Mouse (Mus musculus): ENCODE data around the gene Agfg1.
"Not testable (repeated sequence)": the region's sequence is repeated elsewhere in the genome, so short reads cannot be mapped to it uniquely, and the experiment has no call there.

The Agfg1 gene

DNA sequence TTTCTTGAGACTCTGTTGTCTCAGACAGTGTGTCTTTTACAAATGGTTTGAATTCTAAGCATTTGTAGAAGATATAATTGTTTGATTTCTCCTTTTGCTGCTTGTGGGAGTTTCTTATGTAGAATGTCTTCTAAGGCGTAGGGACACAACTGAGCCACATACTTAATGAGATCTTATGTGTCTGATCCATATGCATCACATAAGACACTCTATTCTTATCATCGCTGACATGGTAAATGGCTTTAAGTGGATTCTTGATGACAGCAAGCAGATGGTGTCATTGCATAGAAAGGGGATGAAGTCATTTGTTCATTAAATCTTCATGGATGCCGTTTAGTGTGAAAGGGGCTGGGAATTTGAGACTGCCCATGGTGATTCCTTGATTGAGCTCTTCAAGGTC is 66.6 kb downstream of the Agfg1 start:
- no peak for DNase-seq (ENCODE audit: low spot score in 2 of 2)

DNA sequence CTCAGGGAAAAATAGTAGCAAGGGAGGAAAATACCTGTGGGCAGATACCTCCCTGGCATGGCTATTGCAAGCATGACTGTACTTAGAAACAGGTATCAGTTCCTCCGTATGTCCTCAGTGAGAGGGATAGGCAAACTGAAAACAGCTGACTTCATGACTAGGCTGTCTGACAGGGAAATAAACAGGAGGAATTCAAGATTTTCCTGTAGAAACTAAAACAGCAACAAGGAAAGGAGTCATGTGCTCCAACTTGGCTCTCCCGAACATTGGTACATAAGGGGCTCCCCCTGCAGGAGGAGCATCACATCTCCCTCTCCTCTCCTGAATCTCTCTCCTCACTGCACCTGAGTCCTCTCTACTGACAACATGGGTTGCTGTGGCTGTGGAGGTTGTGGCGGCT is 73.7 kb downstream of the Agfg1 start, which contains the start of gene A030005L19Rik:
TSS of gene A030005L19Rik (plus strand) at position 301 of the 400 bp plus-strand sequence.
- no peak for DNase-seq (ENCODE audit: low spot score in 2 of 2)

DNA sequence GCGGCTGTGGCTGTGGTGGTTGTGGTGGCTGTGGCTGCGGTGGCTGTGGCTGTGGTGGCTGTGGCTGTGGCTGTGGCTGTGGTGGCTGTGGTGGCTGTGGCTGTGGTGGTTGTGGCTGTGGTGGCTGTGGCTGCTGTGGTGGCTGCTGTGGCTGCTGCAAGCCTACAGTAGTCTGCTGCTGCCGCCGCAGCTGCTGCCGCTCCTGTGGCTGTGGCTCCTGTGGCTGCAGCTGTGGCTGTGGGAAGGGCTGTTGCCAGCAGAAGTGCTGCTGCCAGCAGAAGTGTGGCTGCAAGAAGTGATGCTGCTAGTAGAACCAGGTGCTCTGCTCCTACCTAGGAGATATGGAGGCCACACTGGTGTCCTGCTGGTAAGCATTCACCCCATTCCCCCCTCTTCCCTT is 74.2 kb downstream of the Agfg1 start:
- not testable (repeated sequence) for DNase-seq (ENCODE audit: low spot score in 2 of 2)

DNA sequence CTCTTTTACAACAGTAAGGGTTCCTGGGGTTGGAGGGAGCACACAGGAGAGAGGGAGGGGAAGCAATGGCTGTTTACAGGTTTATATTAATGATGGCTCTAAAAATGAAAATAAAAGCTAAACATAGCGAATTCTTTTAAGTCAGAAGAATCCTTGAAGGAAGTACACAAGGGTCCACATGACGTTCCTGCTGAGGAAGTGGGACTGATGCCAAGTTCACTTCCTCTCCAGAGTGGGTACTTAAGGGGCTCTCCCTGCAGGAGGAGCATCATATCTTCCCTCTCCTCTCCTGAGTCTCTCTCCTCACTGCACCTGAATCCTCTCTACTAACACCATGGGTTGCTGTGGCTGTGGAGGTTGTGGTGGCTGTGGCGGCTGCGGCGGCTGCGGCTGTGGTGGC is 85.4 kb downstream of the Agfg1 start, which contains the start of gene A030014E15Rik:
TSS of gene A030014E15Rik (plus strand) at position 268 of the 400 bp plus-strand sequence.
- no peak for DNase-seq (ENCODE audit: low spot score in 2 of 2)

DNA sequence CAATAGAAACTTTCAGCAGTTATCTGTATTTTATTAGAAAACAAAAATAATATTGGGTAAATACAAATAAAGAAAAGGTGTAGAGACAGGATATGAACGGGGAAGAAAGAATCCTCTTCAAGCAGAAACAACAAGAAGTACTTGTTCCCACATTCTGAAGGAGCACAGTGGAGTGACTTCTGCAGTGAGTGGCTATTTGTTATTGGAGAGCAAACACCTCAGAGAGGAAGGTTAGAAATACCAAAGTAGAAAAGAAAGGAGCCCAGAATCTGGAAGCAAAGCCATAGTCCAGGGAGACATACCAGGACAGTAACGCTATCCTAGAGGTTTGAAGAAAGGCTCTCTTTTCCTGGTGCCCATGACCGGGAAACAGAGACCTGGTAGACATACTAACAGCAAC is 91.3 kb downstream of the Agfg1 start:
- not testable (repeated sequence) for DNase-seq (ENCODE audit: low spot score in 2 of 2)

DNA sequence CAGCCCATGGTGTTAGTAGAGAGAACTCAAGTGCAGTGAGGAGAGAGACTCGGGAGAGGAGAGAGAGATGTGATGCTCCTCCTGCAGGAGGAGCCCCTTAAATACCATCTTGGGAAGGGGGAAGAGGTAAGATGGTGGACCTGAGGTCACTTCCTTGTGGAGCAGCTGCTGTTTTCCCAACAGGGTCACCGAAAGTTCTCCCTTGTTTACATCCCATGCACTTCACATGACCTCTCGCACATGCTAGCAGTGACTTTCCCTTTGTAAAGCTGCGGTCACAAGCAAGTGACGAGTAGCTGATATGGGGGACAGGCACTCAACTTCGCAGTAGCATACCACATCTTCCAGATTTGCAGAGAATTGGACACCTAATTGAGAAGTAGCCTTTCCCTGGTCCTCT is 92.0 kb downstream of the Agfg1 start, which contains the start of gene Gm6217:
TSS of gene Gm6217 (minus strand) at position 74 of the 400 bp plus-strand sequence.
- DNase-seq (ENCODE audit: low spot score in 2 of 2): not testable (repeated sequence)

DNA sequence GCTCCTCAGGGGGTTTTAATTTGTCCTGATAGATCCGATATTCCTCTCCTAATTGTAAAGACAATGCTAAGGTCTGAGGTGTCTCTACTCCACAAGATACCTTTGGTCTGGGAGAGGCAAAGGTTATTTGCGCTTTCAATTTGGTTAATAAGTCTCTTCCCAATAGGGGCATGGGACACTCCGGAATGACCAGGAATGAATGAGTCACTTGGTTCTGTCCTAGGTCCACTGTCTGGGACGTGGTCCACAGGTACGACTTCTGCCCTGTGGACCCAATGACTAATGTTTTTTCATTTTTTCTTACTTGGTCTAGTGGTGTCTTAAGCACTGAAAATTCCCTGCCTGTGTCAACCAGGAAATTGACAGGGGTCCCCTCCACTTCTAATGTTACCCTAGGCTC is 99.4 kb downstream of the Agfg1 start:
- no peak for DNase-seq (ENCODE audit: low spot score in 2 of 2)

DNA sequence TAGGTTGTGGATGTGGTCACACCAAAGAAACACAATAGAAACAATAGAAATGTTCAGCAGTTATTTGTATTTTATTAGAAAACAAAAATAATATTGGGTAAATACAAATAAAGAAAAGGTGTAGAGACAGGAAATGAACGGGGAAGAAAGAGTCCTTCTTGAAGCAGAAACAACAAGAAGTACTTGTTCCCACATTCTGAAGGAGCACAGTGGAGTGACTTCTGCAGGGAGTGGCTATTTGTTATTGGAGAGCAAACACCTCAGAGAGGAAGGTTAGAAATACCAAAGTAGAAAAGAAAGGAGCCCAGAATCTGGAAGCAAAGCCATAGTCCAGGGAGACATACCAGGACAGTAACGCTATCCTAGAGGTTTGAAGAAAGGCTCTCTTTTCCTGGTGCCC is 103.2 kb downstream of the Agfg1 start:
- DNase-seq (ENCODE audit: low spot score in 2 of 2): not testable (repeated sequence)

DNA sequence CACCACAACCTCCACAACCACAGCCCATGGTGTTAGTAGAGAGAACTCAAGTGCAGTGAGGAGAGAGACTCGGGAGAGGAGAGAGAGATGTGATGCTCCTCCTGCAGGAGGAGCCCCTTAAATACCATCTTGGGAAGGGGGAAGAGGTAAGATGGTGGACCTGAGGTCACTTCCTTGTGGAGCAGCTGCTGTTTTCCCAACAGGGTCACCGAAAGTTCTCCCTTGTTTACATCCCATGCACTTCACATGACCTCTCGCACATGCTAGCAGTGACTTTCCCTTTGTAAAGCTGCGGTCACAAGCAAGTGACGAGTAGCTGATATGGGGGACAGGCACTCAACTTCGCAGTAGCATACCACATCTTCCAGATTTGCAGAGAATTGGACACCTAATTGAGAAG is 104.0 kb downstream of the Agfg1 start, which contains the start of gene A030003K21Rik:
TSS of gene A030003K21Rik (minus strand) at position 94 of the 400 bp plus-strand sequence.
- not testable (repeated sequence) for DNase-seq (ENCODE audit: low spot score in 2 of 2)

DNA sequence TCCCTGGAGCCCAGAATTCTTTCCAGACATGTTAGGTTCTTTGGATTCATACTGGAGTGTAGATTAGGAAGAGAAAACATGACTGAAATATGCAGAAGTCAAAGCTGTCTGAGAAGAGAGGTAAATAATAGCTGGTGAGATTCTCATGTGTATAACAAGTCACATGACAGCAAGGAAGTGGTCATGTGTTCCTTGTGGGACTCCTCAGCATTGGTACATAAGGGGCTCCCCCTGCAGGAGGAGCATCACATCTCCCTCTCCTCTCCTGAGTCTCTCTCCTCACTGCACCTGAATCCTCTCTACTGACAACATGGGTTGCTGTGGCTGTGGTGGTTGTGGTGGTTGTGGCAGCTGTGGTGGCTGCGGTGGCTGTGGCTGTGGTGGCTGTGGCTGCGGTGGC is 106.7 kb downstream of the Agfg1 start:
- not testable (repeated sequence) for DNase-seq (ENCODE audit: low spot score in 2 of 2)

DNA sequence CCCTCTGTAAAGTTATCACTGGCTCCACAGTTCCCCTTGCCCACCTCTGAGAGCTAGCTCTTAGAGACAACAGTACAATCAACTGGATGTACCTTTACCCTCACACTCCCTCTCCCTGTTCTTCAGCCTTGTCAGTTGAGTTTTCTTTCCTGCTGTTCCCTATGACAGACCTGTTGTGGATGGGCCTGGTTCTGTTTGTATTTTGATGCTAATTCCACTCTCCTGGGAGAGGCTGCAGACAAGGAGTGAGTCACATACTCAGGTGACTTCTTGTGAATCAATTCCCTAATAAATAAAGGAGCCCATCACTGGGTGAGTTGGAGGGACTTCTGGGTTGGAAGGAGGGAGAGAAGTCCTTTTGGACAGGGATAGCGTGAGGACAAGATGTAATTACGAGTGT is 109.3 kb downstream of the Agfg1 start:
- DNase-seq (ENCODE audit: low spot score in 2 of 2): no peak
